Mouse (Mus musculus) embryonic fibroblast, embryonic 13.5 days (primary cell): ENCODE data around the gene Trim3. TPM values are rescaled to one million over a fixed set of nuclear protein-coding genes. Genes with fewer than 3 reads are reported as not detected.

ENCODE experiments used
- H3K27ac ChIP-seq: 2 replicates; pipeline ENCODE4 v1.5.1; 2012; ENCODE audit warnings: low read length, control low read depth, inconsistent platforms; ENCODE audit not compliant: insufficient read depth
- H3K4me1 ChIP-seq: 2 replicates; pipeline ENCODE4 v1.6.1; 2011; ENCODE audit warnings: low read length; ENCODE audit not compliant: control insufficient read depth, insufficient read depth
- H3K4me3 ChIP-seq: 2 replicates; pipeline ENCODE4 v1.5.1; 2011; ENCODE audit warnings: mild to moderate bottlenecking, control low read depth, low read length; ENCODE audit not compliant: insufficient read depth
- CTCF ChIP-seq: IDR thresholded peaks from 2 replicates; pipeline ENCODE4 v1.5.1; 2011; ENCODE audit warnings: mild to moderate bottlenecking, control low read depth, low read length, moderate library complexity, borderline replicate concordance; ENCODE audit not compliant: insufficient read depth
- POLR2A ChIP-seq: IDR thresholded peaks from 2 replicates; pipeline ENCODE4 v1.6.1; 2011; ENCODE audit warnings: low read depth, mild to moderate bottlenecking, control low read depth, low read length, moderate library complexity
- polyA plus RNA-seq: library from polyadenylated mRNA; stranded (reverse); fragments of >200 nt; gene quantifications from 2 replicates; pipeline ENCODE4 v1.2.4, GENCODE M21; 2011; ENCODE audit warnings: low read depth; ENCODE audit not compliant: missing spikeins, insufficient read length

The Trim3 gene
- polyA plus RNA-seq, 1 experiment: 54.7 TPM

DNA sequence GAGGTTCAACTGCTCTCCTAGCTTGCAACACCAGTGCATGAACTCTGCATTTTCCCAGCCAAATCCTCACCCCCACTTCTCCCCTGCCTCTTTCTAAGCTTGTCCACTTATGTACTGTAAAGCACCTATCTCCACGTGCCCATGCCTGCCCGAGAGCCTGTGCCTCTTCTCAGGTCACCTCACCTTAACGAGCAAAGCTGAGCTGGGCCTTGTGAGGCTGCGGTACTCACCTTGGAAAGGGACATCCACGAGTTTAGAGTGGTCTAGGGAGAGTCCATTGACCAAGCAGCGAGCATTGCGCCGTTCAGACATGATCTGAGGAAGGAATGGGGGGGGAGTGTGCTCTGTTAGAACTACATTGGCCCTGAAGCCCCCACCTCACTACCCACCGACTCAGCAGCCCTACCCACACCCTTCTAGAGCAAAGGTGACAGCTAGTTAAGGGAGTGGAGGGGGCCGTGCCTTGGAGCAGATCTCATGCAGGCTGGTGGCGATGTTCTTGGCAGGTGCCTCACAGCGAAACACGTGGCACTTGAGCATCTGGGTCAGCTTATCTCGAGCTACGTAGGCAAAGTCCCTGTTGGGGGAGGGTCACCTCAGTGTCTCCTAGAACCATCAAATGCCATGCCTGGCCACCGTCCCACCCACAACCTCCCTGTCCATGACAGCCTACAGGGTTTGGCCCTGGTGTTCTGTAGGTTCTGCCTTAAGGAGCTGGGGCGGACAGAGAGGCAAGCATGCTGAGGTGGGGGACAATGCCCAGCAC, 68.1 kb downstream of the Trim3 start:
- peaks cover 3% of the 10 kb centered on the region for H3K4me1 ChIP-seq
- TF ChIP-seq CTCF (no peak), POLR2A (no peak)
- H3K27ac ChIP-seq: no peak overlapping the region
- H3K4me3 ChIP-seq: no peak overlapping the region

GRCm38 (mm10) chr7:105563367-105563766, 70.0 kb downstream of the Trim3 start:
- Histone ChIP-seq H3K4me3 (no peak overlapping the region), H3K4me1 (no peaks in the 10 kb centered on the region), H3K27ac (no peak overlapping the region)
- TF ChIP-seq POLR2A: no peak
- TF ChIP-seq CTCF: no peak

DNA sequence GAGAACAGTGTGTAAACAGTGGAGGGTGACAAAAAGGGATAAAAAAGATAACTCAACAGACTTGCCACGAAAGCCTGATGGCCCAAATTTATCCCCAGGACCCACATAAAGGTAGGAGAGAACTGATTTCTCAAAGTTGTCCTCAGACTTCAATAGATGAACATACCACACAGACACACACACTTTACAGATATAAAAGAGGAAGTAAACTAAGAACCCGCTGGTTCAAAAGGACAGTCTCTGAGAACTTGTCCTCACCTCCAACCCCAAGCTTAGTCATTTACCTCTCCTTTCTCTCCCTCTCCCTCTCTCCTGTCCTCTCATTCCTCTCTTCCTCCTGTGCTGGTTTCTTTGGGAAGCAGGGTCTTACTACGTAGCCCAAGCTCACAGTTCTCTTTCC, 71.1 kb downstream of the Trim3 start:
- no peaks in the 10 kb centered on the region for H3K4me1 ChIP-seq
- H3K27ac ChIP-seq: no peak overlapping the region
- TF ChIP-seq CTCF (no peak), POLR2A (no peak)
- no peak overlapping the region for H3K4me3 ChIP-seq

- H3K4me3 ChIP-seq: no peak overlapping the region
- H3K27ac ChIP-seq: no peak overlapping the region
- no peak for TF ChIP-seq CTCF
- TF ChIP-seq POLR2A: no peak
- 0 out of 2 replicates have a peak, but pooled peaks cover 3% of the 10 kb centered on the region for H3K4me1 ChIP-seq
Measured at GRCm38 (mm10) chr7:105559016-105559415, 74.4 kb downstream of the Trim3 start.

GRCm38 (mm10) chr7:105557671-105558070, 75.7 kb downstream of the Trim3 start:
- H3K4me1 ChIP-seq: 0 out of 2 replicates have a peak, but pooled peaks cover 3% of the 10 kb centered on the region
- no peak overlapping the region for H3K27ac ChIP-seq
- no peak for TF ChIP-seq CTCF
- no peak for TF ChIP-seq POLR2A
- H3K4me3 ChIP-seq: no peak overlapping the region

DNA sequence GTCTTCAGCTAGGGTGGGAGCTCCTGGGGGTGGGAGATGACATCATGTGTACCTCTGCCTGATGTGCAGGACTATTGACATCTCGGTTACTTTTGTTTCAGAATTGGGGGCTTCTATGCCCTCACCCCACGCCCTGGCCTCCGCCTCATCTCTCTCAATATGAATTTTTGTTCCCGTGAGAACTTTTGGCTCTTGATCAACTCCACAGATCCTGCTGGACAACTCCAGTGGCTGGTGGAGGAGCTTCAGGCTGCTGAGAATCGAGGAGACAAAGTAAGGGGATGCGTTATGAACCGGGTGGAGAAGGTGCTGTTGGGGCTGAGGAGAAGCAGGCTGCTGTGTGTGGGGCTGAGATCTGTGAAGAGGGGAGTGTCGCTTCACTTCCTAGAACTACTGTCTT, 77.0 kb downstream of the Trim3 start:
- H3K4me1 ChIP-seq: 0 out of 2 replicates have a peak, but pooled peaks cover 3% of the 10 kb centered on the region
- no peak for TF ChIP-seq CTCF
- no peak for TF ChIP-seq POLR2A
- H3K27ac ChIP-seq: no peak overlapping the region
- no peak overlapping the region for H3K4me3 ChIP-seq

- Histone ChIP-seq H3K4me3 (no peak overlapping the region), H3K27ac (no peak overlapping the region), H3K4me1 (0 out of 2 replicates have a peak, but pooled peaks cover 3% of the 10 kb centered on the region)
- TF ChIP-seq POLR2A (no peak), CTCF (no peak)
Measured at GRCm38 (mm10) chr7:105555571-105555970, 77.8 kb downstream of the Trim3 start.

Other genes with a start within 250 kb of the Trim3 start
- gene Fam160a2, start 233.5 kb downstream of the Trim3 start, polyA plus RNA-seq: 25.4 and 30.0 TPM in 2 replicates
- not detected in 2 replicates for gene Cnga4, start 229.0 kb downstream of the Trim3 start, polyA plus RNA-seq
- gene Cckbr, start 207.8 kb downstream of the Trim3 start, polyA plus RNA-seq: not detected in 2 replicates
- gene Cavin3, start 151.3 kb downstream of the Trim3 start, polyA plus RNA-seq: 89.7 and 95.1 TPM in 2 replicates
- 52.8 and 53.5 TPM in 2 replicates for gene Smpd1, start 79.2 kb downstream of the Trim3 start, polyA plus RNA-seq
- gene Apbb1, start 51.9 kb downstream of the Trim3 start, polyA plus RNA-seq: 10.9 and 11.2 TPM in 2 replicates
- 1.3 TPM in 1 of 2 replicates, not detected in the other for gene Hpx, start 33.4 kb downstream of the Trim3 start, polyA plus RNA-seq
- gene Timm10b, start 6.5 kb upstream of the Trim3 start, polyA plus RNA-seq: 51.4 and 59.6 TPM in 2 replicates
- gene Arfip2, start 6.8 kb upstream of the Trim3 start, polyA plus RNA-seq: 43.6 and 48.8 TPM in 2 replicates
- gene Gm45799, start 7.0 kb upstream of the Trim3 start, polyA plus RNA-seq: 25.5 and 27.1 TPM in 2 replicates
- 1.6 and 3.1 TPM in 2 replicates for gene Dnhd1, start 17.3 kb upstream of the Trim3 start, polyA plus RNA-seq
- 295 and 379 TPM in 2 replicates for gene Ilk, start 103.0 kb upstream of the Trim3 start, polyA plus RNA-seq
- gene Rrp8, start 103.8 kb upstream of the Trim3 start, polyA plus RNA-seq: 46.0 and 47.7 TPM in 2 replicates
- gene Taf10, start 110.8 kb upstream of the Trim3 start, polyA plus RNA-seq: 146 and 155 TPM in 2 replicates
- 200 and 265 TPM in 2 replicates for gene Tpp1, start 118.7 kb upstream of the Trim3 start, polyA plus RNA-seq
- 12.8 and 28.6 TPM in 2 replicates for gene Dchs1, start 154.1 kb upstream of the Trim3 start, polyA plus RNA-seq
- 129 and 140 TPM in 2 replicates for gene Mrpl17, start 177.5 kb upstream of the Trim3 start, polyA plus RNA-seq